Mouse (Mus musculus) urinary bladder, postnatal 10 days (tissue): ENCODE measurements at regions not wholly inside any gene's neighbourhood (a gene's known extent, or its start where the extent isn't known, plus 50 kb on each side); places are given as distances from the start of the nearest gene placed in this dataset.
"Not testable (repeated sequence)": the region's sequence is repeated elsewhere in the genome, so short reads cannot be mapped to it uniquely, and the experiment has no call there.

Experiments
- DNase-seq: peaks from one replicate; pipeline ENCODE4 v3.0.0; 2022; ENCODE audit warnings: low spot score

- DNase-seq: no peak
These were observed 130.1 kb upstream of the Dapk1 start for GRCm38 (mm10) chr13:60471602-60472001.

GRCm38 (mm10) chr13:60476366-60476765 is 125.4 kb upstream of the Dapk1 start:
- DNase-seq: no peak

GRCm38 (mm10) chr13:60478301-60478700 is 123.4 kb upstream of the Dapk1 start:
- DNase-seq: no peak

- DNase-seq: peak; percentile 7
These were observed 122.5 kb upstream of the Dapk1 start for GRCm38 (mm10) chr13:60479043-60479861.

GRCm38 (mm10) chr13:60479862-60480730 is 121.7 kb upstream of the Dapk1 start:
- no peak for DNase-seq

- no peak for DNase-seq
These were observed 120.9 kb upstream of the Dapk1 start for GRCm38 (mm10) chr13:60480731-60481431.

- DNase-seq: not testable (repeated sequence)
These were observed 120.3 kb upstream of the Dapk1 start for GRCm38 (mm10) chr13:60481451-60481850.

GRCm38 (mm10) chr13:60481946-60482345 is 119.8 kb upstream of the Dapk1 start:
- no peak for DNase-seq

- no peak for DNase-seq
These were observed 115.6 kb upstream of the Dapk1 start for GRCm38 (mm10) chr13:60486105-60486504.

- DNase-seq: no peak
These were observed 114.9 kb upstream of the Dapk1 start for GRCm38 (mm10) chr13:60486871-60487270.

GRCm38 (mm10) chr13:60488131-60488883 is 113.4 kb upstream of the Dapk1 start:
- DNase-seq: no peak

GRCm38 (mm10) chr13:60488884-60489265 is 112.9 kb upstream of the Dapk1 start:
- no peak for DNase-seq

- no peak for DNase-seq
These were observed 109.7 kb upstream of the Dapk1 start for GRCm38 (mm10) chr13:60491948-60492464.

GRCm38 (mm10) chr13:60493836-60494235 is 107.9 kb upstream of the Dapk1 start:
- no peak for DNase-seq

- no peak for DNase-seq
These were observed 103.9 kb upstream of the Dapk1 start for GRCm38 (mm10) chr13:60497714-60498400.

GRCm38 (mm10) chr13:60504196-60504595 is 97.6 kb upstream of the Dapk1 start:
- DNase-seq: no peak

GRCm38 (mm10) chr13:60507611-60508010 is 94.1 kb upstream of the Dapk1 start:
- no peak for DNase-seq

- no peak for DNase-seq
These were observed 93.7 kb upstream of the Dapk1 start for GRCm38 (mm10) chr13:60508054-60508453.

GRCm38 (mm10) chr13:60508856-60509255 is 92.9 kb upstream of the Dapk1 start:
- no peak for DNase-seq

GRCm38 (mm10) chr13:60511101-60511500 is 90.6 kb upstream of the Dapk1 start:
- DNase-seq: no peak

- no peak for DNase-seq
These were observed 90.1 kb upstream of the Dapk1 start for GRCm38 (mm10) chr13:60511628-60512027.
